Mouse (Mus musculus): ENCODE results near the gene Dusp13. TPM values are rescaled to one million over a fixed set of nuclear protein-coding genes. Genes with fewer than 3 reads are reported as not detected.

The Dusp13 gene
- polyA plus RNA-seq, 1 experiment from 2014 or later = 0.36 TPM

DNA sequence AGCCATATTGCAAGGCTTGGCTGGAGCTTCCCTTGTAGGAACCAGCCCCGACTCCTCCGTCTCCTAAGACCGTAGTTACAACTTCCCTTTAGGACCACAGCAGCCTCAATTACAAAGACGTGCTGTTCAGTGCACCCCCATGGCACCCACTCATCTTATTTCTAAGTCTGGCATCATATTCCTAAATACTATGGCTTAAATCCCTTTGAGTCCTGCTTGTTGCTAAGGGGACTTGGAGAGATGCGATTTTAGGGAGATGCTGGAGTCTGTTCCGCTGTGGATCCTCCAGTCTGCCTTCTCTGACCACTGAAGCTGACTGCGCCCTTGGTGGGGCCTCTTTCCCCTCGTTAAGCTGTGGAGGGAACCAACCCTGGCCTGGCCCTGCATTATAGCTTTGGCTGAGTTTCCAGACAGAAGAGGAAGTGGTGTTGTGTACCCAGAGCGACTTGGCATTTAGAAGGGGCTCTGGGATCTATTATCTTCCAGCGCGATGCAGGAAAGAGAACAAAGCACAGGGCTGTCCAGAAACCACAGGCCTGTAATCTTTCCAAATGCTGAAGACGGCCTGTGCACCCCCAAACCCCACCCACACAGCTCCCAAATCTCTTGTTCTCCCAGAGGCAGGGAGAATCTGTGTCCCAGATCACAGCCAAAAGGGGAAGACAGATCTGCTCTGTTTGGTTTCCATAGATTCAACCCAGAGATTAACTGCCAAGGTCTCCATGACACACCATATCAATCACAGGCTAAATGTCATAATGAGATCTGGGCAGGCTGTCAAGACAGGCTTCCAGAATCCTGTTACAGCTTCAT lies 44.0 kb downstream of the Dusp13 start:
- DNase-seq (ENCODE audit: low read depth, low spot score) = no peak
- ATAC-seq = no peak
- in situ Hi-C loops (cut with MboI; ENCODE audit: low pct_unique_long_range_greater_than_20kb) = no loop called here
- POLR2A ChIA-PET = no interaction called here
- no peak for TF ChIP-seq CTCF (IDR thresholded peaks at IDR 0.05)
- no peaks in the 10 kb centered on the region for H3K27me3 ChIP-seq
- CTCF ChIA-PET = no interaction called here

DNA sequence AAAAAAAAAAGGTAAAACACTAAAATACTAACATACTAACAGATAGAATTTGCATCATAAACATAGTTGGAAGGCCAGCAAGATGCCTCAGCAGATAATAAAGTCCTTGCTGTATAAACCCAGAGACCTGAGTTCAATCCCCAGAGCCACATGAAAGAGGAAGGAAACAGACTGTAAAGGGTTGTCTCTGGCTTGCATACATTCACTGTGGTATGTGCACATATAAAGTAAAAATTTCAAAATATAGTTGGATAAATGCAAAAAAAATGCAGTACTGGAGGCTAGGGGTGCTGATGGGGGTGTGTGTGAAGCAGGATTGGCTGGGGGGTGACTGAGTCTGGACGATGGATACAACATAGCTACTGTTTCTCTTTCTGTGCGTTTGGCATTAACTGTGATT lies 45.5 kb downstream of the Dusp13 start:
- no peaks in the 10 kb centered on the region for H3K27me3 ChIP-seq
- DNase-seq (ENCODE audit: low read depth, low spot score) = no peak
- POLR2A ChIA-PET = no interaction called here
- in situ Hi-C loops (cut with MboI; ENCODE audit: low pct_unique_long_range_greater_than_20kb) = no loop called here
- no peak for ATAC-seq
- TF ChIP-seq CTCF (IDR thresholded peaks at IDR 0.05) = no peak
- CTCF ChIA-PET = no interaction called here

DNA sequence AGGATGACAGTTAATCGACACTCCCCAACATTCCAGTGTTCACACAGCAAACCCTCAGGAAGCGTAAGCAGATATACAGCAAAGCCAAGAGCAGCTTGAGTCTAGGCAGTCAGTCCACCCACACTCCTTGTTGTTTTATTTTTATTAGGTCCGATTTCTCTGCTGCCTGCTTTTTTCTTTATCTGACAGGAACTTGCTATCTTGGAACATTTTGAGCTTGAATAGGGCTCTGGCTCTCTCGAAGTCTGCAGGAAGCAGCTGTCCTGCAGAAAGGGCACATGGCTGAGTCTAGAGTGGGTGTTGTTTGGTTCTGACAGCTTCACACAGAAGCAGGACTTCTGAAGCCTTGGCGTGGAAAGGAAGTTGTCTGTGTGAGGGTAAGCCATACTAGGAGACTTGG lies 47.7 kb downstream of the Dusp13 start:
- ChIA-PET CTCF (interaction anchor here (1.1 to 1.7 kb wide), 2 partner anchors 15 to 39 kb away, joined by 4 read pairs; no protein-coding TSS in a partner anchor), POLR2A (no interaction called here)
- DNase-seq (ENCODE audit: low read depth, low spot score) (no peak), ATAC-seq (no peak)
- no peak for TF ChIP-seq CTCF (IDR thresholded peaks at IDR 0.05)
- H3K27me3 ChIP-seq = no peaks in the 10 kb centered on the region
- in situ Hi-C loops (cut with MboI; ENCODE audit: low pct_unique_long_range_greater_than_20kb) = no loop called here

DNA sequence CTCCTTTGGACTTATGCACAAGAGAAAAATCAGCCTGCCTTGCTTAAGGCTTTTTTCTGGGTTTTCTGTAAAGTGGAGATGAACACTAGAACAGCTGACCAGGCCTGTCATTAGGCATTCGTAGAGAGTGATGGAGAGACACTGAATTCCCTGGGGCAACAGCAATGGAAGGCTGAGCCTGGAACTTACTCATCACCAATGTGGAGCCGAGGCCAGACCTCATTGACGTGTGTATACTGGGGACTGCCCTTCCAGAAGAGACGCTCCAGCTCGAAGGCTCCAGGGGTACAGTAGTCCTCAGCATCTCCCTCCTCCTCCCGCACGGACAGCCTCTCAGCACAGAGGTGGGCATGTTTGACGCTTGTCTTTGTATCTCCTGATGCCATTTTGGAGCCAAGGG lies 48.3 kb downstream of the Dusp13 start:
- POLR2A ChIA-PET = no interaction called here
- ATAC-seq (no peak), DNase-seq (ENCODE audit: low read depth, low spot score) (no peak)
- in situ Hi-C loops (cut with MboI; ENCODE audit: low pct_unique_long_range_greater_than_20kb) = no loop called here
- CTCF ChIA-PET = interaction anchor here (1.1 kb wide), 1 partner anchor 14 kb away, joined by 4 read pairs; no protein-coding TSS in a partner anchor
- no peak for TF ChIP-seq CTCF (IDR thresholded peaks at IDR 0.05)
- no peaks in the 10 kb centered on the region for H3K27me3 ChIP-seq

DNA sequence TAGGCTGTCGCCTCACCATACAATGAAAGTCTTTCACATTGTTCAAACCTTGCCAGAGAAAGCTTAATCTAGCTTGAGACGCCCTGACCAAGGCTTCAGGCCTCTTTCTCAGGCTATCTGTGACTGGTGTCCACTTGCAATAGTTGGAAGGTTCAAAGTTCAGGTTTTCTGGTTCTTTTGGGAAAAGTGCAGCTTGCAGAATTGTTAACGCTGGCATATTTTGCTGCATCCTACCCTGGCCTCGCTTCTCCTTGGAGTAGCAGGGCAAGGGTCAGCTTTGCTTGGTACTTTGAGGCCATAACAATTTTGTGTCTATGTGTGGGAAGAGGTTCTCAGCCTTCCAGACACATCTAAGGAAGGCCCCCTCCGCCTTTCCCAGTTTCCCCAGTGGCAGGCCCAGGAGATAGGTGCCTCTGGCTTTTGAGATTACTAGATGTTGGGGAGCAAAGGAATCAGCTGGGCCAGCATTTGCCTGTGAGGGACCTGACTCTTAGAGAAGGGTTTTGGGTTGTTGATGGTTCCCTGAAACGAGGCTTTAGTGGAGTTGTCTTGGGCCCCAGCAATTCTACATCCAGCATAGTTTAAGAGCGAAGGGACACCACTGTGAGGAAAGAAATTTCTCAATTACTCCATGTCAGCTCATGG lies 54.7 kb downstream of the Dusp13 start:
- no peak for ATAC-seq
- H3K27me3 ChIP-seq = no peaks in the 10 kb centered on the region
- ChIA-PET CTCF (no interaction called here), POLR2A (no interaction called here)
- DNase-seq (ENCODE audit: low read depth, low spot score) = no peak
- TF ChIP-seq CTCF (IDR thresholded peaks at IDR 0.05) = no peak
- in situ Hi-C loops (cut with MboI; ENCODE audit: low pct_unique_long_range_greater_than_20kb) = no loop called here

DNA sequence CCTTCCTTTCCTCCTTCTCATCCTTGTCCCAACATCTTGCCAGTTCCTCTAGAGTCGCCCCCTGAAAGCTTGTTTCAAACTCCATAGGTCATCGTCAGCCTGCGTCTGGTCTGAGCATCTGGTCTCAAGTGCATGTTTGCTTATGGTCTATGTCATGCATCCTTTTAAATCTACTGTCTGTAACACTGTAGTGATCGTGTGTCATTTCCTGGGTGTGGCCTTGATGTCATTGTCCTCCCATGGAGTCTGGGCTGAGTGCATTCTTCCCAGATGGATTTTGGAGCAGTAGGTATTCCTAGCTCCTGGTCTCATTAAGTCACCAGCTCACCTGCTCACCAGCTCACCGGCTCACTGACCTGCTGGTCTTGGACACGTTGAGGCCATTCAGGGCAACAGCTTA lies 56.0 kb downstream of the Dusp13 start:
- no peaks in the 10 kb centered on the region for H3K27me3 ChIP-seq
- no peak for TF ChIP-seq CTCF (IDR thresholded peaks at IDR 0.05)
- CTCF ChIA-PET = no interaction called here
- POLR2A ChIA-PET = no interaction called here
- in situ Hi-C loops (cut with MboI; ENCODE audit: low pct_unique_long_range_greater_than_20kb) = no loop called here
- no peak for DNase-seq (ENCODE audit: low read depth, low spot score)
- ATAC-seq = no peak

DNA sequence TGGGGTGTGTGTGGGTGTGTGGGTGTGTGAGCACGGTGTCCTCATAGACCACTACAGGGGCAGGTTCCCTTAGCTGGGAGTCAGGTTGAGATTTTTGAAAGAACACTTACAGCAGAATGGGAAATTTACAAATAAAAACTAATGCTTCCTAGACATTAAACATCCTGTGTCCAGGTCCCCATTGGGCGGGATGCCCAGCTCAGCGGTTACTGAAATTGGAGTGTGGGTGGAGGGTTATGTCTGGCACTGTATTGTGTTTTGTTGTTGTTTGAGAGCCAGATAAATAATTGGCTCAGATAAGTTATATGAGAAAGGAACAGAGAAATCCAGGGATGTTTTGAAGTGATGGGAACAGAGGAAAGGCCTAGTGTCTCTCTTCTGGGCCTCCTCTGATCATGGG lies 59.9 kb downstream of the Dusp13 start:
- in situ Hi-C loops (cut with MboI; ENCODE audit: low pct_unique_long_range_greater_than_20kb) = no loop called here
- TF ChIP-seq CTCF (IDR thresholded peaks at IDR 0.05) = no peak
- H3K27me3 ChIP-seq = no peaks in the 10 kb centered on the region
- DNase-seq (ENCODE audit: low read depth, low spot score) = no peak
- CTCF ChIA-PET = no interaction called here
- POLR2A ChIA-PET = no interaction called here
- no peak for ATAC-seq

DNA sequence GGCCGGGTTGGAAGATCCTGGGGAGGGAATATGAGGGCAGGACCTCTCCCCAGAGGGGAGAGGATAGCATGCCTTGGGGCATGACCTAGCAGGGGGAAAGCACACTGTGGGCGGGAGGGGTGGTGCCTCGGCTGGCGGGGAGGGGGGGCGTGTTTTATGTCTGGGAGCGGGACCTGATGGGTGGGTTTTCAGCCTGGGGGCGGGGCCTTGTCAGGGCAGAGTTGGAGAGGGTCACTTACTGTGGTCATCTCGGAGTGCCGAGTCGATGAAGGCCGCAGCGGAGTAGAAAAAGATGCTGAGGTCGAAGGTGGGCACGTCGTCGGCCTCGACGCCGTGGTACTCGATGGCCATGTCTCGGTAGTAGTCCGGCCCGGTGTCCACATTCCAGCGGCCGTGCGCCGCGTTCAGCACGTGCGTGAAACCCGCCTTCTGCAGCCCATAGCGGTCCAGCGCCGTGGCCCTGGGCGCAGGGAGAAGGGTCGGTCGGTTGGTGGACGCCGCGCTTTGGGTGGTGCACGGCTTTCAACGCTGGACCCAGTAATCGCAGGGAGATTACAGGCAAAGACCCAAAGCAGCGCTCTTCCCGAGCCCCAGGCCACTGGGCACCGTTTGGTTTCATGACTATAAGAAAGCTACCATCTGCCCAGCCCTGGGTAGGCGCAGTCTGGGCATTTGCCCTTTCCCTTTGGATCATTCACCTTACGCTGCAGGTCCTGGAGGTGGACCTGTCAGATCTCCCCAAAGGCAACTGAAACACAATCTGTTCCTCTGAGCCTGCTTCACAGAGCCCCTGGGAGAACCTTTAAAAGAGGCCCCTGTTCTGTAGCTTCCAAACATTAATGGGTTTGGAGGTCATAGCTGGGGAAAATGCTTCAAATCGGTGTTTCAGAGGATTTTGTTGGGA lies 64.4 kb downstream of the Dusp13 start:
- in situ Hi-C loops (cut with MboI; ENCODE audit: low pct_unique_long_range_greater_than_20kb) = loop anchor here (5.0 kb wide), 1 partner anchor 51 kb away; no protein-coding TSS in a partner anchor
- ChIA-PET POLR2A (interaction anchor here (0.6 kb wide), 1 partner anchor 25 kb away, joined by 12 read pairs; no protein-coding TSS in a partner anchor), CTCF (no interaction called here)
- H3K27me3 ChIP-seq = no peaks in the 10 kb centered on the region
- ATAC-seq = no peak
- no peak for TF ChIP-seq CTCF (IDR thresholded peaks at IDR 0.05)
- no peak for DNase-seq (ENCODE audit: low read depth, low spot score)

DNA sequence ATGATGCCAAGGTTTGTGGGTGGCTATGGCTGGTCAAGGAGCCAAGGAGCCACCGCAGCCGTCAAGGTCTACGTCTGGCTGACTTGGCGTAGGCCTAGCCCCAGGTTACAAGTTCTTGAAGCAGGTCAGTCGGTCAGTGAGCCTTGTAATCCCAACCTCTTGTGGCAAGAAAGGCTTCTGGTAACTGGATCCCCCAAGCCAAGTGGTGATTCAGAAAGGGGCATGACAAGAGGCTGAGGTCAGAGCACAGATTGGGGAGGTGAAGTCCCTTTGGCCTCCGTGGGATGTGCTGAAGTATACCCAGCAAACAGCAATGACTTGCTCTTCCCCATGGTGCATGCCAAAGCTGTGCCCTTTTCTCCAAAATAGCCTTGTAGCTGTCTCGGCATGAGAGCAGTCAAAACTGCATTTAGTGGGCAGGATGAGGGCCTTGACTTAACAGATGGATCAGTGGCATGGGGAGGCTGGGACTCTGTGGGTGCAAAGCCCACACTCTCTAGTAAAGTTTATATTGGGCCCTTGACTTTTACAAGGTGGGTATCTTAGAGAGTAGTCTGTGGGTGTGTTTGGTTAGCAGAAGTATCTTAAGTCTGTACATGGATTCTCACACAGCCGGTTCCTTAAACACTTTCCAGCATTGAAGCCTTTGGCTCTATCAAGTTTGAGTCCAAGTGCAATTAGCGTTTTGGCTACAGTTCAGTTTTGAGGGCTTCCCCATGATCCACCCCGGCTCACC lies 65.4 kb downstream of the Dusp13 start:
- TF ChIP-seq CTCF (IDR thresholded peaks at IDR 0.05) = no peak
- CTCF ChIA-PET = no interaction called here
- POLR2A ChIA-PET = no interaction called here
- DNase-seq (ENCODE audit: low read depth, low spot score) (peak; percentile 92), ATAC-seq (peak; percentile 89)
- H3K27me3 ChIP-seq = no peaks in the 10 kb centered on the region
- in situ Hi-C loops (cut with MboI; ENCODE audit: low pct_unique_long_range_greater_than_20kb) = loop anchor here (5.0 kb wide), 1 partner anchor 52 kb away; no protein-coding TSS in a partner anchor

DNA sequence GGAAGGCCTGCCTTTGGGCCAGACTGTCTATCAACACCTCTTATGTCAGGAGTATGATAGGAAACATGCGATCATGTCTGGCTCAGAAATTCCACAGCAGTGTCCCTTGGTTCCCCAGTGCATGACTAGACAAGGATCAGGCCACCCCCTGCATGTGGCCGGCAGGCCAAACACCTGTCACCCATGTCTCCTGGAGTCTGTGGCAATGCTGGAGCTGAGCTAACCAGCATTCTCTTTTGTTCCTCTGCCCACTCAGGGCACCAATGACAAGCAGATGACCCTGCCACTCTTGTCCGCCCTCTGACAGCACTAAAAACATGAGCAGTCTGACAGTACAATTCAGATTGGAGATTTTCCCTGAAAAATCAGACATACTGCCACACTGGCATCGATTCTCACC lies 67.1 kb downstream of the Dusp13 start:
- POLR2A ChIA-PET = no interaction called here
- TF ChIP-seq CTCF (IDR thresholded peaks at IDR 0.05) = no peak
- ATAC-seq (no peak), DNase-seq (ENCODE audit: low read depth, low spot score) (no peak)
- H3K27me3 ChIP-seq = no peaks in the 10 kb centered on the region
- in situ Hi-C loops (cut with MboI; ENCODE audit: low pct_unique_long_range_greater_than_20kb) = no loop called here
- CTCF ChIA-PET = no interaction called here

Other genes with a start within 250 kb of the Dusp13 start
- not detected for gene Dupd1, start 36.6 kb downstream of the Dusp13 start, polyA plus RNA-seq (2021)
- 26.1 TPM for gene Samd8, start 650 bp downstream of the Dusp13 start, polyA plus RNA-seq (2021)
- 530 TPM for gene Vdac2, start 74.1 kb upstream of the Dusp13 start, polyA plus RNA-seq (2021)
- gene Comtd1, start 97.8 kb upstream of the Dusp13 start, polyA plus RNA-seq (2021) = 87.0 TPM
- gene Zfp503, start 238.4 kb upstream of the Dusp13 start, polyA plus RNA-seq (2021) = 46.5 TPM